Mouse (Mus musculus) lung, postnatal 36 days (tissue): ENCODE data around the gene Zfp677.
"Not testable (repeated sequence)": the region's sequence is repeated elsewhere in the genome, so short reads cannot be mapped to it uniquely, and the experiment has no call there.

Experiments
- DNase-seq: peaks from one replicate; pipeline ENCODE4 v3.0.0; 2022; ENCODE audit warnings: mixed read lengths

Zfp677 gene

DNA sequence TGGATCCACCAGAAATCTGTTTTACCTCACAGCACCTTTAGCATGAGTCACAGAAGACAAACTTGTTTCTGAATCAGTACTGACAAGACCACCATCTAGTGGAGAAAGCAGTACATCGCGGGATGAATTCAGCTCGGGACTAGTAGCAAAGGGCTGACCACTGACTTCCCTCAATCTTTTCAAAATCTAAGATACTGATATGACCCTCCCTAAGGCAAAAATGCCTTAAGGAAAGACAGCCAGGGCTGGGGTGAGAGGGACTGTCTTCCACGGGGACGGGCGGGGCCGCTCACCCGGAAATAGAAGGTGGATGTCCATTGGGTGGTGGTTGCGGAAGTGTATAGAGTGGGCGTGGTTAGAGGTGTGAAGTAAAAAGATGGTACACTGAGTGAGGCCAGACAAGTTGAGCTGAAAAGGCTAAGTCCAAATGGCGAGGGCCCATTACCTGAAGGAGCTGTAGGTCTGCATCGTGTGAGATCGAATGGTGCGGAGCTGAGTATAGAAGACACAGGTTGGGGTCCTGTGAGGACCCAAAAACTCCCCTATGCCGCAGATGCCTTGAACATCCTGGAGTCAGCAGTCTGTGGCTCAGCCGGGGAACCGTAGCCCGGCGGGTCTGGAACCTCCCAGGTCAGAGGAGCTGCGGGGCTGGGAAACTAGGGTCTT, at the start of gene Zfp677:
TSS of gene Zfp677 (plus strand) at position 358 of the 666 bp plus-strand sequence.
- peak; percentile 83 for DNase-seq

DNA sequence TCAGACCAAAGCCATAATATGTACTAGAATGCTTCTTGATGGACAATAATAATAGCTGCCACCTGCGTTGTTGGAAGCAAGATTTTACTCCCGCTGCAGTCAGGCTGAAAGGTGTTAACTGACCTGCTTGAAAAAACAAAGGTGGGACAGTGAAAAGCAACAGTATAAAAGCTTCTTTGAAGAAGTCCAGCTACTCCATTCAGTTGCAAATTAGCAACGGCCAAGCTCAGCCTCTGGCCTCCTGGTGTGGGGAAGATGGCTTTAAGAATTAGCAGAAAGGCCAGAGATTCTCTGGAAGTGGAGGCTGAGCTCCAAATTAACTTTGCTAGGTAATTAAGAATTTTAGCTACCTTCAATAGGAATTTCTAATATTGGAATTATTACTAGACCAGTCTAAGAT, 15.5 kb upstream of the Zfp677 start:
- DNase-seq = not testable (repeated sequence)

DNA sequence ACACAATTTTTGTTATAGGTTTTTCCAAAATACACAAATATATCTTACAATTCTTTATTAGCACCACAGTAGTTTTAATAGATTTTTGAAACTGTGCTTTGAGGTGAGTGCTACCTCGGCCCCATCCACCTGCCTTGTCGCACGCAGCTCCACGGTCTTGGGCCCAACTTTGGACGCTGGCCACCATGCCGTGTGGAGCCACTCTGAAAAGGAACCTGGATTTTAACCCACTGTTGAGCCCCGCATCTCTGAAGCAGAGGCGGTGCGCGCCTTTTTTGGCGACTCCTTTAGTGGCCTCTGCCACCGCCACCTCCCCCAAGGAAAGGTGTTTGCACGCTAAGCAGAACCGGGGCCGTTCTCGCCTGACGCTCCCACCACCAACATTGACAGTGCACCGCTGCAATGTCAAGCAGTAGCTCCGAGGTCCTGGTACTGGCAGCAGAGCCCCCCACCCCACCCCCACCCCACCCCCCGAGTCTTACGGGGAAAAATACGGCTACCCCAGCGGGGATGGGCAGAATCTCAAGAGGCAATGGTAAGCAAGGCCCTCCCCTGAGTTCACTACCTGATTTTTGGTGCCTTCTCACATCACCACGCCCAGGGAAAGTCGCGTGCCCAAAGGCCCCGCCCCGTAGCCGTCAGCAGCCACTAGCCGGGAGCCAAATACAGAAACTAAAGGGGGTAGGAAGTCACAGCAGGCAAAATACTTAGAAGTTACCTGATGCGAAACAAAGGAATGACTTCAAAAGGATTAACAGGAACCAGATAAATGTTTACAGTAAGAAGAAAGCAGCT, 13.4 kb upstream of the Zfp677 start:
- DNase-seq = peak; percentile 32

DNA sequence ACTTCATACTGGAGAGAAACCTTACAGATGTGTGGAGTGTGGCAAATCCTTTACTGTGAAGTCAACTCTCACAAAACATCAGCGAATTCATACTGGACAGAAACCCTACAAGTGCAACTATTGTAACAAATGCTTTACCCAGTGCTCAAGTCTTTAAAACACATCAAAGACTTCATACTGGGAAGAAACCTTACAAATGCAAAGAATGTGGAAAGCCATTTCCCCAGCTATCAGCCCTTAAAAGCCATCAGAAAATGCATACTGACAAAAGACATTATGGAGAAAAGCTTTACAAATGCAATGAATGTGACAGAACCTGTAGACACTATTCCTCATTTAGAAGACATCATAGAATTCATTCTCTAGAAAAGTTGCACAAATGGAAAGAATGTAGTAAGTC, 8.2 kb upstream of the Zfp677 start:
- no peak for DNase-seq

DNA sequence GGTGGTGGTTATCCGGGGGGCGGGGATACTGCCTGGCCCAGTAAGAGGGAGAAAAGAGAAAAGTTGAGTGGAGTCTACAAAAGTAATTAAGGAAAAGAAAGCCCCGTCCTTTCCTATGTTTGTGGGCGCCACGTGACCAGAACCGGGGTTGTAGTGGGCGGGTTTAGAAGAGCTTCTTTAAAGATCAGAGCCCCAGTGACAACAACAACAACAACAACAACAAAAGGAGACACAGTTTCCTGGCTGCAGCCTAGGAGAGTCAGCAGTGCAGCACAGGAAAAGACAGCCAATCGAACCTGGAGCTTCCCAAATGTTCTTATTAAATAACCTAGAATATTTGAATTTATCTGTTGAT, 486 bp downstream of the Zfp677 start:
- peak; percentile 21 for DNase-seq

DNA sequence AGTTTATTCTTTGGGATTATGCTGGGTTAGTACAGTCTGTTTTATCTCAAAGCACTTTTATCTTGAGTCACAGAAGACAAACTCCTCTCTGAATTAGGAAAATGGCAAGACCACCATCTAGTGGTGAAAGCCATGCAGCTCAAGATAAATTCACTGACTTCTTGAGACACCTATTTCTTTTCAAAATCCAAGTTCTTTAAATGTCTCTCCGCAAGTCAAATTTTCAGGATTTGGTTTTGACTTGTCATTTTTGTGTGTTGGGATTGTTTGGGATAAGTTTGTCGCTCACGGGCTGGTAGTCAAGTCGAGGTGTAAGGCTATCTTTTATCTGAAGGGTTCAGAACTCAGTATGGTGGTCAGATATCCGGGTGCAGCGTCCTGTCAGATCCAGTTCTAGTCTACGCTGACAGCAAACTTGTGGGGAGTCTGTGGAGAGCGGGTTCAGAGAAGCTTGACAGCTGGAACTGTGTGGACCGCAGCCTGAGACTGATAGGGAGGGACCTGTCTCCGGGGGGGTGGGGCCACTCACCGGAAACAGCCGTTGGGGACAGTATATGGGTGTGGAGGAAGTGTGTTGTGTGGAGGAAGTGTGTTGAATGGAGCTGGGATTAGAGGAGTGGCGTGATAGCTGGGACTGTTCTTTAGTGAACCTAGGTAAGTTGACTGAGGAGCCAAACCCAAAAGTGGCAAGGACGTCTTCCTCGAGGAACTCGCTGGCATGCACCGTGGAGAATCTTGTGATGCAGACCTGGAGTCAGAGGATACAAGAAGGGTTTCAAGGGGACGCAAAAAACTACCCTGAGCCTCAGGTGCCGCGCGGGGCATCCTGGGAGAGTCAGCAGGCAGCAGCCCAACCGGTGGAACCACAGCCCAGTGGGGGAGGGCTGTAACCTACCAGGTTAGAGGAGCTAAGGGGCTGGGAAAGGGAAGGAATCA, 39.4 kb downstream of the Zfp677 start, which contains the start of gene Zfp54:
TSS of gene Zfp54 (plus strand) at position 564 of the 936 bp plus-strand sequence.
- peak; percentile 87 for DNase-seq

DNA sequence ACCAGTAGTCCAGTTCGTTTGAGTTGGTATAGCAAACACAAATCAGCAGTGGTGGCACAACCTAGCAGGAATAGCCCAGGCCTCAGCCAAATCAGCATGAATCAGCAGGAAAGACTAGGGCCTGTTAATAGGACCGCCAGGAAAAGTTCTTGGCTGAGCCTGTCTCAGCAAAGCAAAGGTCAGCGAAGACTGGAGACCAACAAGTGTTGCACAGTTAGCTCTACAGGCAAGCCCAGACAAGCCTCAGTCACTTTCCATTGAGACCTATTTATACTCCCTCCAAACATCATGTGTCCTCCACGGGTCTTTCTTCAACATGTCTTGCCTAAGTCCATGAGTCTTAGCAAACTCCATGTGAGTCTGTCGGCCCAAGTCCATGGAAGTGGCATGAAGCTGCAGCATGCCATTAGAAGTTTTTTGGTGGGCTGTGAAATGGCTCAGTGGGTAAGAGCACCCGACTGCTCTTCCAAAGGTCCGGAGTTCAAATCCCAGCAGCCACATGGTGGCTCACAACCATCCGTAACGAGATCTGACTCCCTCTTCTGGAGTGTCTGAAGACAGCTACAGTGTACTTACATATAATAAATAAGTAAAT, 55.4 kb downstream of the Zfp677 start:
- DNase-seq = not testable (repeated sequence)
